Mouse (Mus musculus): ENCODE measurements around the gene Capn13. TPM values are rescaled to one million over a fixed set of nuclear protein-coding genes. Genes with fewer than 3 reads are reported as not detected.
"Not testable (repeated sequence)": the region's sequence is repeated elsewhere in the genome, so short reads cannot be mapped to it uniquely, and the experiment has no call there.

Capn13 gene
- total RNA-seq, 1 experiment: not detected

GRCm38 (mm10) chr17:73262558-73262957 is 138.1 kb downstream of the Capn13 start:
- Histone ChIP-seq H3K27ac (ENCODE audit: insufficient read depth, low read depth, low read length, poor library complexity, severe bottlenecking) (no peak overlapping the region), H3K4me3 (ENCODE audit: insufficient read depth in 1 of 2, low read depth in 1 of 2, low read length in 2 of 2, poor library complexity in 1 of 2, severe bottlenecking in 1 of 2) (no peak overlapping the region), H3K9me3 (ENCODE audit: control insufficient read depth, insufficient read depth, low read depth, low read length) (no peaks in the 10 kb centered on the region), H3K36me3 (ENCODE audit: control insufficient read depth, insufficient read depth, low read length, poor library complexity, severe bottlenecking) (no peaks in the 10 kb centered on the region), H3K4me1 (ENCODE audit: control insufficient read depth in 2 of 2, insufficient read depth in 2 of 2, low read length in 2 of 2, poor library complexity in 1 of 2) (peaks cover 0 to 4% of the 10 kb centered on the region in 2 experiments; a peak in 2 of 4 replicates), H3K9ac (ENCODE audit: insufficient read depth, low read depth, low read length, poor library complexity, severe bottlenecking) (no peak overlapping the region)
- TF ChIP-seq ZC3H11A (IDR thresholded peaks at IDR 0.05; ENCODE audit: borderline replicate concordance, low read depth, low read length) (no peak), ZNF384 (IDR thresholded peaks at IDR 0.05; ENCODE audit: low read depth, low read length) (no peak), HCFC1 (IDR thresholded peaks at IDR 0.05; ENCODE audit: borderline replicate concordance, insufficient read depth, low read length) (no peak), CHD2 (IDR thresholded peaks at IDR 0.05; ENCODE audit: low read depth, low read length) (no peak), MAFK (IDR thresholded peaks at IDR 0.05; ENCODE audit: insufficient read depth, low read depth, low read length) (no peak)
- no peak for DNase-seq (ENCODE audit: low read depth, low spot score)
- in situ Hi-C loops (cut with MboI; ENCODE audit: low sequenced_read_pairs in 2 of 2, unreplicated experiment in 2 of 2): no loop called here

GRCm38 (mm10) chr17:73259258-73259657 is 141.4 kb downstream of the Capn13 start:
- H3K9me3 ChIP-seq (ENCODE audit: control insufficient read depth, insufficient read depth, low read depth, low read length); in situ Hi-C loops (cut with MboI; ENCODE audit: low sequenced_read_pairs in 2 of 2, unreplicated experiment in 2 of 2); H3K9ac ChIP-seq (ENCODE audit: insufficient read depth, low read depth, low read length, poor library complexity, severe bottlenecking); H3K4me1 ChIP-seq (ENCODE audit: control insufficient read depth in 2 of 2, insufficient read depth in 2 of 2, low read length in 2 of 2, poor library complexity in 1 of 2); H3K36me3 ChIP-seq (ENCODE audit: control insufficient read depth, insufficient read depth, low read length, poor library complexity, severe bottlenecking); H3K27ac ChIP-seq (ENCODE audit: insufficient read depth, low read depth, low read length, poor library complexity, severe bottlenecking); H3K4me3 ChIP-seq (ENCODE audit: insufficient read depth in 1 of 2, low read depth in 1 of 2, low read length in 2 of 2, poor library complexity in 1 of 2, severe bottlenecking in 1 of 2); DNase-seq (ENCODE audit: low read depth, low spot score): not testable (repeated sequence)

- no peak overlapping the region for H3K9ac ChIP-seq (ENCODE audit: insufficient read depth, low read depth, low read length, poor library complexity, severe bottlenecking)
- H3K36me3 ChIP-seq (ENCODE audit: control insufficient read depth, insufficient read depth, low read length, poor library complexity, severe bottlenecking): no peaks in the 10 kb centered on the region
- H3K27ac ChIP-seq (ENCODE audit: insufficient read depth, low read depth, low read length, poor library complexity, severe bottlenecking): no peak overlapping the region
- no peak overlapping the region for H3K4me3 ChIP-seq (ENCODE audit: insufficient read depth in 1 of 2, low read depth in 1 of 2, low read length in 2 of 2, poor library complexity in 1 of 2, severe bottlenecking in 1 of 2)
- H3K4me1 ChIP-seq (ENCODE audit: control insufficient read depth in 2 of 2, insufficient read depth in 2 of 2, low read length in 2 of 2, poor library complexity in 1 of 2): peaks cover 0 to 4% of the 10 kb centered on the region in 2 experiments; a peak in 2 of 4 replicates
- H3K9me3 ChIP-seq (ENCODE audit: control insufficient read depth, insufficient read depth, low read depth, low read length): no peaks in the 10 kb centered on the region
- in situ Hi-C loops (cut with MboI; ENCODE audit: low sequenced_read_pairs in 2 of 2, unreplicated experiment in 2 of 2): no loop called here
- TF ChIP-seq MAFK (IDR thresholded peaks at IDR 0.05; ENCODE audit: insufficient read depth, low read depth, low read length) (no peak), HCFC1 (IDR thresholded peaks at IDR 0.05; ENCODE audit: borderline replicate concordance, insufficient read depth, low read length) (no peak), ZNF384 (IDR thresholded peaks at IDR 0.05; ENCODE audit: low read depth, low read length) (no peak), CHD2 (IDR thresholded peaks at IDR 0.05; ENCODE audit: low read depth, low read length) (no peak), ZC3H11A (IDR thresholded peaks at IDR 0.05; ENCODE audit: borderline replicate concordance, low read depth, low read length) (no peak)
- DNase-seq (ENCODE audit: low read depth, low spot score): no peak
These were observed 142.0 kb downstream of the Capn13 start for GRCm38 (mm10) chr17:73258620-73259019.
